Mouse (Mus musculus) embryonic fibroblast, embryonic 13.5 days (primary cell): ENCODE data around the gene Zfp961. TPM values are rescaled to one million over a fixed set of nuclear protein-coding genes. Genes with fewer than 3 reads are reported as not detected.
"Not testable (repeated sequence)": the region's sequence is repeated elsewhere in the genome, so short reads cannot be mapped to it uniquely, and the experiment has no call there.

Experiments
- H3K27ac ChIP-seq: 2 replicates; pipeline ENCODE4 v1.5.1; 2012; ENCODE audit warnings: low read length, control low read depth, inconsistent platforms; ENCODE audit not compliant: insufficient read depth
- H3K4me1 ChIP-seq: 2 replicates; pipeline ENCODE4 v1.6.1; 2011; ENCODE audit warnings: low read length; ENCODE audit not compliant: control insufficient read depth, insufficient read depth
- H3K4me3 ChIP-seq: 2 replicates; pipeline ENCODE4 v1.5.1; 2011; ENCODE audit warnings: mild to moderate bottlenecking, control low read depth, low read length; ENCODE audit not compliant: insufficient read depth
- CTCF ChIP-seq: IDR thresholded peaks from 2 replicates; pipeline ENCODE4 v1.5.1; 2011; ENCODE audit warnings: mild to moderate bottlenecking, control low read depth, low read length, moderate library complexity, borderline replicate concordance; ENCODE audit not compliant: insufficient read depth
- POLR2A ChIP-seq: IDR thresholded peaks from 2 replicates; pipeline ENCODE4 v1.6.1; 2011; ENCODE audit warnings: low read depth, mild to moderate bottlenecking, control low read depth, low read length, moderate library complexity
- polyA plus RNA-seq: library from polyadenylated mRNA; stranded (reverse); fragments of >200 nt; gene quantifications from 2 replicates; pipeline ENCODE4 v1.2.4, GENCODE M21; 2011; ENCODE audit warnings: low read depth; ENCODE audit not compliant: missing spikeins, insufficient read length

The Zfp961 gene
- polyA plus RNA-seq, 1 experiment = 12.5 TPM

DNA sequence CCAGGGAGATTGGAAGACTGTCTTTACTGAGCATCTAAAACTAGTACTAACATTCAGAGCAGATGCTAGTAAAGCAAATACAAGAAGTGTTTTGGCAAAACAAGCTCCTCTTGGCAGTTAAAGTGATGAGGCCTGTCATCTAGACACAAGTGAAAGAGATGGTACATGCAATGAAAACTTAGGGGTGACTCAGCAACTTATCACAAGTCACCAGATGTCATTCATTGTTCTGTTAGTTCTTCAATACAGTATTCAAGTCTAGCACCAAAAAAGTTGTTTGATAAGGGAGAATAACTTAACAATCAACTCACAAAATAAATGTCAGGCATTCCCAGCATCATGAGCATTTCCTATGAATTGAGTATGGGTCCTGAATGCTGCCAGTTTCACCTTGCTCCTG is 23.1 kb upstream of the Zfp961 start:
- no peak for TF ChIP-seq POLR2A
- no peak for TF ChIP-seq CTCF
- no peaks in the 10 kb centered on the region for H3K4me1 ChIP-seq
- H3K4me3 ChIP-seq = no peak overlapping the region
- H3K27ac ChIP-seq = no peak overlapping the region

DNA sequence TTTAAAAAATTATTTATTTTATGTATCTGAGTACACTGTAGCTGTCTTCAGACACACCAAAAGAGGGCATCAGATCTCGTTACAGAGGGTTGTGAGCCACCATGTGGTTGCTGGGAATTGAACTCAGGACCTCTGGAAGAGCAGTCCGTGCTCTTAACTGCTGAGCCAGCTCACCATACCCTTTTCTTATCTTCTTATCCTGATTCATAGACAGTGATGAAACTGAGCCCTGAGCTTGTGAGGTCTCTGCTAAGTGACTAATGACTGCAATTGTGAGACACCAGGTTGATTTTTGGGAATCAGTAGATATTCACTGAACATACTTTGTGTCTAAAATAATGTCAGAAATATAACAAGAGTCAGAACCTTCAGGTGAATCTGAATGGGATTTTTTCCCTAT is 12.8 kb upstream of the Zfp961 start:
- H3K4me3 ChIP-seq, H3K27ac ChIP-seq, H3K4me1 ChIP-seq: not testable (repeated sequence)

DNA sequence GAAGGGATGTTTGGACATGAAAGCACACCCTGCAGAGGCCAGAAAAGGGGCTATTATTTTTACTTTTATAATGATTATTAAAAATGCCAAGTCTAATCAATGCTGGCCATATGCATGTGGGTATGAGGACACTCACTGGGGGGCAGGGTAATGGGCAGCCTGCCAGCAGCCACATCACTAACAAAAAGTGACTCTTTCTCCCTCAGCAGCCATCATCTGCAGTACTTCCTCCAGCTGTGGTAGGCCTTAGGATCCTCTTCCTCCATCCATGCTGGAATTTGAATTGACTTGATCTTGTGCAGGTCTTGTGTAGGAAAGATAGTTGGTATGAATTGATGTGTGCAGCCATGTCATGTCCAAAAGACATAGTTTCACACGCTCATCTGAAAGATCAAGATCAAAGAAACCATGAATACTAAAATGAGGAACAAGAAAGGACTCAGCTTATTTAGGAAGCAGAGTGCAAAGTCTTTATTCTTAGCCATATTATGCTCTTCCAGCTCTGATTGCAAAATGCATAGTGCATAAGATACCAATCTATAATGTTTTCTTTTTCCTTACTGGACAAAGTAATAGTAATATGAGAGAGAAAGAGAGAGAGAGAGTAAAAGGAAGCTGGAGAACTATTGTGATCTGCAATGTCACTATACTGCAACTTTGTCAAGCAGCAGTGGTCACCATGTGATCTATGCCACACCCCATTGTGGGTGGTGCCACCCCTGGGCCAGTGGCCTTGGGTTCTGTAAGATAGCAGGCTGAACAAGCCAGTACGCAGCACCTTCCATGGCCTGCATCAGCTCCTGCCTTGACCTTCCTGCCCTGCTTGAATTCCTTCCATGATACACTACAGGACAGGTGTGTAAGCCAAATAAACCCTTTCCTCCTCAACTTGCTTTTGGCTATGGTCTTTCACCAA is 10.3 kb upstream of the Zfp961 start:
- no peak overlapping the region for H3K4me3 ChIP-seq
- no peak for TF ChIP-seq CTCF
- no peak for TF ChIP-seq POLR2A
- H3K4me1 ChIP-seq = no peaks in the 10 kb centered on the region; the same call in 1 of the 2 replicates
- no peak overlapping the region for H3K27ac ChIP-seq

DNA sequence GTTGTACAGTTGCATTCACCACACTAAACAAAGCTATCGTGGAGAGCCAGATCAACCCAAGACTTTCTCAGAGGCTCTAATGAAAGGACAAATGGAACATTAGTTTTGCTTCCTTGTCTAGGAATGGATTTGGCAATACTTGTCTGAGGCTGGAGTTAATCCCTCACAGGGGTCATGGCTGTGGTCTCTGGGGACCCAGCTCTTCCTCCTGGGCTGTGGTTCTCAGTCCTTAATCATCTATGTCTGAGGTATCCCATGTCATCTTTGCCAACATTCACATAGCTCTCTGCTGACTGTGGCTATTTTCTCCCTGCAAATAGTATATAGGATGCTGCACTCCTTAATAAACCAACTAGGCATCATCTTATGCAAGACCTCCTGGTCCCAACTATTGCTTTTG is 9.1 kb upstream of the Zfp961 start:
- Histone ChIP-seq H3K27ac (no peak overlapping the region), H3K4me1 (no peaks in the 10 kb centered on the region; the same call in 1 of the 2 replicates), H3K4me3 (no peak overlapping the region)
- TF ChIP-seq POLR2A (no peak), CTCF (no peak)

DNA sequence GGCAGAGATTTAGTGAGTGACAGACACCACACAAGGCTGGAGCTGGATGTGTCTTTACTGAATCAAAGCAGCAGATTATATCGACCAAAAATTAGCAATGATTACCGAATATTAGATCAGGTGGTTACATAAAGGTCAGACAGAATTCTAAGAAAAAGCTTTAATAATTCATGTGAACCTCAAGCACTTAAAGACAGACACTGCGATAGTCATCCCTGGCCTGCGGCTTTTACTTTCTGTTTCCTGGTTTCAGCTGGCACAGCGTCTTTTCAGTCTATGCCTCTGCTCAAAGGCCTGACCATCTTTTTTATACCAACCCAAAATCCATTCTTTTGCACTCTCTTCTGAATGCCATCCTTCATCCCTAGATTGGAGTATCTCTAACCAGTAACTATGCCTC is 2.2 kb upstream of the Zfp961 start:
- TF ChIP-seq CTCF (no peak), POLR2A (no peak)
- H3K4me1 ChIP-seq = no peaks in the 10 kb centered on the region
- H3K4me3 ChIP-seq = no peak overlapping the region
- H3K27ac ChIP-seq = no peak overlapping the region

DNA sequence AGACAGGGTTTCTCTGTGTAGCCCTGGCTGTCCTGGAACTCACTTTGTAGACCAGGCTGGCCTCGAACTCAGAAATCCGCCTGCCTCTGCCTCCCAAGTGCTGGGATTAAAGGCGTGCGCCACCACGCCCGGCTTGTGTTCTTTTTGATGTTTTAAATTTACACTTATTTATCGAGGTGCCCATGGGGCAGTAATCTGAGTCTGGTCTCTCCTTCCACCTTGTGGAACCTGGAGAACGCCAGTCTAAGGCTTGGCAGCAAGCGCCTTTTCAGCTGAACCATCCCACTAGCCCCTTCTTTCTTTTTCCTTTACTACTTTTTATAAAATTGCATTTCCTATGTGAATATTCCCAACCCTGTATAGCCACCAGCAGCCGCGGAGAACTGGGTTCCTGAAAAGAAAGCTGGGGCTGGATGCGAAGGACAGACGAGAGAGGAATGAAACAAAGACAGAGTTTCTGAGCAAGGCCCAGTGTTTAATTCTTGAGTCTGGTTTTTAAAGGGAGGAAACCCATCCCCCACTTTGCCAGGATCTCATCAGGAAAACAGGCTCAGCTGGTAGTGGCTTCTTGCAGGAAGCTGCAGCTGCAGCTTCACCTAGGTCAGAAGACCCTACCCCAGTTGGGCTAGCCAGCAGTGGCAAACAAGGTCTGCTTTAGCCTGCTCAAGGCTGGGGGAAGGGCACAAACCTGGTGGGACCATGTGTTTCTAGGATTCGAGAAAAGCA is 761 bp downstream of the Zfp961 start:
- TF ChIP-seq POLR2A = no peak
- no peak for TF ChIP-seq CTCF
- H3K27ac ChIP-seq = no peak overlapping the region

DNA sequence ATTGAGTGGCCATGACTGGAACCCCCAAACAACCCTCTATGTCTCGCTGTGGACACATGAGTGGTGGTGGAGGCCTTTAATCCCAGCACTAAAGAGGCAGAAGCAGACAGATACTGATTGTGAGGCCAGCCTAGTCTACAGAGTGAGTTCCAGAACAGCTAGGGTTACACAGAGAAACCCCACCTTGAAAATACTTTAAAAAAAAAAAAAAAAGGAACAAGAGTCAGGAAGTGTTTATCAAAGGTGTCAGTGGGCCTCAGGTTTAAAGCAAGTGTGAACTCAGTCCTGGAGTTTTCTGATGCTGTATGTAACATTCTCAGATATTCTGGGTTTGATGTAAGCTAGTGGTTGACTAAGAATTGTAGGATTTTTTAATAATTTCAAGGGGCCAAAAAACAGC is 1.7 kb downstream of the Zfp961 start:
- Histone ChIP-seq H3K27ac (no peak overlapping the region), H3K4me3 (no peak overlapping the region), H3K4me1 (no peaks in the 10 kb centered on the region)
- no peak for TF ChIP-seq POLR2A
- TF ChIP-seq CTCF = no peak

More for the DNA sequence above, 761 bp downstream of the Zfp961 start:
- no peaks in the 10 kb centered on the region for H3K4me1 ChIP-seq
- H3K4me3 ChIP-seq = peak overlapping the region; percentile 70

DNA sequence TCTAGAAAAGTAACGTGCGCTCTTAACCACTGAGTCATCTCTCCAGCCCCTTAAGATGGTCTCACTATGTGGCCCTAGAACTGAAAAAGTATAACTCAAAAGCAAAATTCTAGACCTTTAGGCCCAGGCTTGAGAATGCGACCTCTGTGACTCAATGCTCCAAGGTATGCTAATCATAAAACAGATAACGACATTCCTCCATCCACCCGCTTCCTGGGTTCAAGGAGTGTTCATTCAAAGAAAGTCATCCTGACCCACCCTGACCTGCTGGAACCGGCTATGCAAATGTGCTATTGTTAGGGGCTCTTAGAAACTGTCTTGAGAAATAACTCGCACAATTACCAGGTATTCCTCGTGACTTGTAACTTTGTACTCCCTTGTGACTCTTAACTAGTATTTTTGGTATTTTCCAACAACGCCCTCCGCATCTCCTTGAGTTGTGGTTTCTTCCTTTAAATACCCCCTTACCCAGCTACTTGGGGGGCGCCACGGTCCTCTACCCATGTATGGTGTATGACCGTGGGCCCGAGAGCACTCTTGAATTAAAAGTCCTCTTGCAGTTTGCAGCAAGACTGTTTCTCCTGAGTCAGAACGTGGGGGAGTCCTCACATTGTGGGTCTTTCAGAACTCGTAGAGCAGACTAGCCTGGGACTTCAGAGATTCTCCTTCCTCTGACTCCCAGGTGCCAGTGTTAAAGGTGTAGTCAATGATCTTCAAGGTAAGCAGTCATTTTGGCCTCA is 2.3 kb downstream of the Zfp961 start:
- H3K4me1 ChIP-seq, H3K4me3 ChIP-seq, H3K27ac ChIP-seq: not testable (repeated sequence)

DNA sequence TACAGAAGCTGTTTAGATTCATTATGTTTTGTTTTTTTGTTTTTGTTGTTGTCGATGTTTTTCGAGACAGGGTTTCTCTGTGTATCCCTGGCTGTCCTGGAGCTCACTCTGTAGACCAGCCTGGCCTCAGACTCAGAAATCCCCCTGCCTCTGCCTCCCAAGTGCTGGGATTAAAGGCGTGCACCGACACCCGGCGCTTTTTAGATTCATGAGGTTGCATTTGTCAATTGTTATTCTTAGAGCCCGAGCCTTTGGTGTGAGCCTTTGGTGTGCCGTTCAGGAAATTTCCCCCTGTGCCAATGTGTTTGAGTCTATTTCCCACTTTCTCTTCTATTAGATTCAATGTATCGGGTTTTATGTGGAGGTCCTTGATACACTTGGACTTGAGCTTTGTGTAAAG is 3.8 kb downstream of the Zfp961 start:
- H3K4me1 ChIP-seq = no peaks in the 10 kb centered on the region
- H3K27ac ChIP-seq = no peak overlapping the region
- no peak overlapping the region for H3K4me3 ChIP-seq
- TF ChIP-seq CTCF (no peak), POLR2A (no peak)

DNA sequence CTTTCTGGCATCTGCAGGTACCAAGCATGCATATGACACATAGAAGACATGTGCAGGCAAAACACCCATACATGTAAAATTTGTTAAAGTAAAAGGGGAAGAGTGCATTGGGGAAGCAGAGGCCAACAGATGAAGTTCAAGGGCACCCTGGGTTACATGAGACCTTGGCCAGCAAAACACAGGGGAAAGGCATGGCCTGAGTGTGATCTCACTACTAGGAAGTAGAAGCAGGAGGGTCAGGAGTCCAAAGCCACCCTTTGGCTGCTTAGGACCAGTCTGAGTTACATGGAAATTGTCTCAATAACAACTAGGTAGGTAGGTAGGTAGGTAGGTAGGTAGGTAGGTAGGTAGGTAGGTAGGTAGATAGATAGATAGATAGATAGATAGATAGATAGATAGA is 9.6 kb downstream of the Zfp961 start:
- H3K4me1 ChIP-seq = no peaks in the 10 kb centered on the region
- no peak overlapping the region for H3K27ac ChIP-seq
- TF ChIP-seq POLR2A (no peak), CTCF (no peak)
- H3K4me3 ChIP-seq = no peak overlapping the region
